Mouse (Mus musculus): ENCODE measurements around the gene Actr1b.

GRCm38 (mm10) chr1:36761568-36761967 lies 47.3 kb upstream of the Actr1b start, which contains the start of gene Zap70:
- no peak for TF ChIP-seq CTCF (IDR thresholded peaks at IDR 0.05; ENCODE audit: low read depth)
- TF ChIP-seq EP300 (optimal IDR thresholded peaks at IDR 0.05) = no peak
